ENCODE assay signal across 12 mouse cellular contexts in the genomic region with DNA sequence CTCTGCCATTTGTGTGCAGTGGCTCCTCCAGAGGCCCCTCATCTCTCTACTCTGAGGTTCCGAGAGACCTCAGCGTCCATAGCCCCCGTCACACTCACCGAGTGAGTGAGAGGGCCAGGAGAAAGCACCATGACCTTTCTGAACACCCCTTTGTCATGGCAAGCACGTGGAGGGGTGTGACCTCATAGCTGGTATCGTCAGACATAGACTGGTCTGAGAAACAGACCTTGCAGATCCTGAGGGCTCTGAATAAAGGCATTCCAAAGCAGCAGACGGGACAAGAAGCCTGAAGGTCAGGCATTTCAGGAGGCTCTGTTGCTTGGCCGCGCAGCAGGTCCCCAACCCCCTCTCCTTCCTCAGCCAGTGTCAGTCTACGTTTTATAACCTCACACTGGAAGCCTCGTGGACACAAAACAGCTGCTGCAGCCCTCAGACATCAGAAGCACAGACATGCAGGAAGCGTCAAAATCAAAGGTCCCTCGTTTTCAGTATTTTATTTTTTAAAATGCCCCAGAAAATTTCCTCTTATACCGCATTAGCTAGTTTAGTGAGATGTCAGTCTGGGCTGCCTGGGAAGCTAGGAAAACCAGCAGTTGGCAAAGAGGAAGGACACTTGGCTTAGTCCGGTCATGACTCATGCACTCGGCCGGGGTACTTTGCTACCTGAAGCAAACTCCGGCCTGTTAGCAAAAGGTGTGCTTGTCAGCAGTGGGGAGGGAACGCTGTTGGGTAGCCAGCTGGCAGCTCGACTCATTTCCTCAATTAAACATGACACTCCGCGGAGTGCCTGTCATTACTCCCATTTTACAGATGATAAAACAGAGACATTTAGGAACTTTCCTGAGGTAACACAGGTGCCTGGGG. TPM values are rescaled to one million over a fixed set of nuclear protein-coding genes. Genes with fewer than 3 reads are reported as not detected.
DNase-seq lines count a peak whose midpoint lies in the region; ATAC-seq and TF ChIP-seq lines count a peak whose summit lies in the region.
"Had no signal": no experiment of that assay in that cellular context is flagged by ENCODE, and none has a peak within 500 bp of the region (broad histone marks: within the 10 kb centered on the region; RNA-seq: fewer than 3 reads in every experiment).

No protein-coding gene starts in this region.

- DNase-seq in adrenal gland, adult (ENCODE audit: inconsistent age in 2 of 2, low spot score in 1 of 2), result peak; percentile 77 to 90
- no peak for DNase-seq in adrenal gland, adult 8-10 months
- DNase-seq in kidney, postnatal 25 days, result peak; percentile 32 to 62
- DNase-seq in right cerebral cortex, postnatal 36 days (ENCODE audit: low spot score in 2 of 2), result no peak
- no peak for DNase-seq in liver
- DNase-seq: thymus, adult 2 months had no signal

- peaks cover 81% of the 10 kb centered on the region for H3K4me1 ChIP-seq in E14TG2a.4 (replicated peaks; ENCODE audit: low read depth, low read length)
- peaks cover 50% of the 10 kb centered on the region for H3K4me1 ChIP-seq in heart, embryonic 15.5 days (replicated peaks)
- H3K4me1 ChIP-seq in forebrain, embryonic 13.5 days, result no peaks in the 10 kb centered on the region

- H3K4me2 ChIP-seq in heart, embryonic 15.5 days, result no peak overlapping the region
- H3K4me2 ChIP-seq in forebrain, embryonic 13.5 days, result no peak overlapping the region
- H3K4me2 ChIP-seq: hindbrain, embryonic 14.5 days; liver, embryonic 15.5 days; neural tube, embryonic 12.5 days had no signal

- no peak for ATAC-seq in heart, embryonic 15.5 days (replicated peaks; ENCODE audit: insufficient number of reproducible peaks, insufficient read depth, low FRiP score, low read depth)
- no peak for ATAC-seq in forebrain, embryonic 13.5 days

- H3K9ac ChIP-seq in heart, embryonic 15.5 days, result no peak overlapping the region
- no peak overlapping the region for H3K9ac ChIP-seq in forebrain, embryonic 13.5 days
- H3K9ac ChIP-seq: hindbrain, embryonic 14.5 days; liver, embryonic 15.5 days; neural tube, embryonic 12.5 days had no signal

- peak overlapping the region; percentile 17; the same call in 1 of the 2 replicates for H3K27ac ChIP-seq in heart, embryonic 15.5 days
- no peak overlapping the region for H3K27ac ChIP-seq in forebrain, embryonic 13.5 days
- H3K27ac ChIP-seq: hindbrain, embryonic 14.5 days; liver, embryonic 15.5 days; neural tube, embryonic 12.5 days had no signal

- TF ChIP-seq CTCF in E14TG2a.4 (conservative IDR thresholded peaks at IDR 0.05; ENCODE audit: low read length), result no peak

- peak overlapping the region; percentile 26; the same call in 1 of the 2 replicates for H3K4me3 ChIP-seq in E14TG2a.4 (replicated peaks; ENCODE audit: low read length)
- no peak overlapping the region for H3K4me3 ChIP-seq in heart, embryonic 15.5 days
- no peak overlapping the region for H3K4me3 ChIP-seq in forebrain, embryonic 13.5 days
- H3K4me3 ChIP-seq: liver, embryonic 15.5 days; neural tube, embryonic 12.5 days had no signal

- H3K36me3 ChIP-seq in E14TG2a.4 (ENCODE audit: insufficient read depth, low read length), result no peaks in the 10 kb centered on the region
- H3K36me3 ChIP-seq in heart, embryonic 15.5 days, result no peaks in the 10 kb centered on the region
- no peaks in the 10 kb centered on the region for H3K36me3 ChIP-seq in forebrain, embryonic 13.5 days (ENCODE audit: poor library complexity, severe bottlenecking)
- H3K36me3 ChIP-seq: liver, embryonic 15.5 days; neural tube, embryonic 12.5 days had no signal

- peaks cover 20% of the 10 kb centered on the region for H3K27me3 ChIP-seq in E14TG2a.4 (ENCODE audit: insufficient read depth, low read length)
- H3K27me3 ChIP-seq in heart, embryonic 15.5 days, result no peaks in the 10 kb centered on the region
- H3K27me3 ChIP-seq in forebrain, embryonic 13.5 days, result no peaks in the 10 kb centered on the region
- H3K27me3 ChIP-seq: liver, embryonic 15.5 days; neural tube, embryonic 12.5 days had no signal

- peaks cover 8% of the 10 kb centered on the region; the same call in 1 of the 2 replicates for H3K9me3 ChIP-seq in E14TG2a.4 (ENCODE audit: low read length)
- H3K9me3 ChIP-seq in heart, embryonic 15.5 days (replicated peaks), result no peaks in the 10 kb centered on the region
- H3K9me3 ChIP-seq in forebrain, embryonic 13.5 days (replicated peaks), result no peaks in the 10 kb centered on the region

- WGBS in heart, embryonic 15.5 days, result 51% methylated on average over 22 of the region's 22 CpGs
- WGBS in forebrain, embryonic 13.5 days, result 77% methylated on average over 22 of the region's 22 CpGs

RNA-seq across cellular contexts. Expression of a gene that starts 9.6 kb away (rescaled TPM):
- 10 to 100 TPM; 10.6 to 19.8 (median 12.4) TPM for total RNA-seq in adrenal gland, adult 8-10 months (2022)
- 3.8 and 11.6 TPM in 2 replicates for polyA plus RNA-seq in heart, embryonic 15.5 days (2015; fragmentation: Nextera tagmentation; extraction: Ambion mirVana)
- polyA plus RNA-seq in forebrain, embryonic 13.5 days (2015; fragmentation: Nextera tagmentation; extraction: Ambion mirVana), result 0.40 and 0.47 TPM in 2 replicates

RNA-seq across cellular contexts. Expression of a gene that starts 47.5 kb away (rescaled TPM):
- total RNA-seq in adrenal gland, adult 8-10 months (2022), result under 1 TPM; 0.38 to 0.66 (median 0.46) TPM
- 1.7 and 2.9 TPM in 2 replicates for polyA plus RNA-seq in heart, embryonic 15.5 days (2015; fragmentation: Nextera tagmentation; extraction: Ambion mirVana)
- 0.25 and 0.46 TPM in 2 replicates for polyA plus RNA-seq in forebrain, embryonic 13.5 days (2015; fragmentation: Nextera tagmentation; extraction: Ambion mirVana)

Comparison
In these comparisons a context has a peak if more than half of its experiments do, and no peak if none do; other contexts are left out.
1. DNase-seq: peak in adrenal gland, adult (2 of 2) and kidney, postnatal 25 days (2 of 2); none in adrenal gland, adult 8-10 months (single experiment), right cerebral cortex, postnatal 36 days (0 of 2) and liver (single experiment).